Mouse (Mus musculus): Measurements from ENCODE around the gene Krba1. TPM values are rescaled to one million over a fixed set of nuclear protein-coding genes. Genes with fewer than 3 reads are reported as not detected.

Krba1 gene
- polyA plus RNA-seq, 1 experiment from 2014 or later: 33.3 TPM

Small RNA genes lying within 50 kb of the gene (microRNA-seq; reads per million reads assigned to microRNA genes)
- gene Gm24325: not detected

Other genes with a start within 250 kb of the Krba1 start
- 28.9 and 33.8 TPM in 2 replicates for gene Zfp467, start 50.2 kb downstream of the Krba1 start, polyA plus RNA-seq (2015; fragmentation: Nextera tagmentation; extraction: Ambion mirVana)
- gene Sspo, start 52.6 kb downstream of the Krba1 start, polyA plus RNA-seq (2015; fragmentation: Nextera tagmentation; extraction: Ambion mirVana): 0.40 and 0.46 TPM in 2 replicates
- gene Atp6v0e2, start 142.0 kb downstream of the Krba1 start, polyA plus RNA-seq (2015; fragmentation: Nextera tagmentation; extraction: Ambion mirVana): 292 and 304 TPM in 2 replicates
- gene Lrrc61, start 159.2 kb downstream of the Krba1 start, polyA plus RNA-seq (2015; fragmentation: Nextera tagmentation; extraction: Ambion mirVana): 27.9 and 28.5 TPM in 2 replicates
- 4.5 and 5.6 TPM in 2 replicates for gene Rarres2, start 177.2 kb downstream of the Krba1 start, polyA plus RNA-seq (2015; fragmentation: Nextera tagmentation; extraction: Ambion mirVana)
- gene Gm45021, start 194.0 kb downstream of the Krba1 start, polyA plus RNA-seq (2015; fragmentation: Nextera tagmentation; extraction: Ambion mirVana): not detected in 2 replicates
- gene Repin1, start 198.3 kb downstream of the Krba1 start, polyA plus RNA-seq (2015; fragmentation: Nextera tagmentation; extraction: Ambion mirVana): 48.9 and 50.4 TPM in 2 replicates
- gene Gm44965, start 198.4 kb downstream of the Krba1 start, polyA plus RNA-seq (2015; fragmentation: Nextera tagmentation; extraction: Ambion mirVana): 0.88 TPM in 1 of 2 replicates, not detected in the other
- 16.3 and 16.8 TPM in 2 replicates for gene Zfp775, start 206.5 kb downstream of the Krba1 start, polyA plus RNA-seq (2015; fragmentation: Nextera tagmentation; extraction: Ambion mirVana)
- 20.9 and 23.8 TPM in 2 replicates for gene AI854703, start 231.2 kb downstream of the Krba1 start, polyA plus RNA-seq (2015; fragmentation: Nextera tagmentation; extraction: Ambion mirVana)

All from midbrain, embryonic 15.5 days (tissue).